8 mouse cellular contexts compared by ENCODE assay signal in genomic region chr2:66440711-66441110, GRCm38 (mm10). TPM values are rescaled to one million over a fixed set of nuclear protein-coding genes. Genes with fewer than 3 reads are reported as not detected.
DNase-seq lines count a peak whose midpoint lies in the region; ATAC-seq lines count a peak whose summit lies in the region.
"Had no signal": no experiment of that assay in that cellular context is flagged by ENCODE, and none has a peak within 500 bp of the region (broad histone marks: within the 10 kb centered on the region; RNA-seq: fewer than 3 reads in every experiment).

Scn1a (minus strand) TSS chr2:66440840.

- peak; percentile 7 for DNase-seq in Muller cell, postnatal 12 days (ENCODE audit: inconsistent ontology term)
- DNase-seq in cerebellum, adult 11 months: peak; percentile 60
- DNase-seq in left cerebral cortex, adult 8-10 months (ENCODE audit: low spot score in 2 of 2): peak; percentile 21 to 27
- no peak for DNase-seq in thymus, postnatal 4 days
- DNase-seq in thymus, postnatal 0 days (ENCODE audit: low spot score): no peak

- H3K27me3 ChIP-seq in forebrain, embryonic 16.5 days (replicated peaks; ENCODE audit: control insufficient read depth, insufficient read depth, low read length): no peaks in the 10 kb centered on the region
- H3K27me3 ChIP-seq in neural tube, embryonic 15.5 days (replicated peaks): no peaks in the 10 kb centered on the region

- peak within 1 kb of the TSS; percentile 55 for H3K9ac ChIP-seq in forebrain, embryonic 16.5 days (replicated peaks; ENCODE audit: low read depth, low read length)
- H3K9ac ChIP-seq in neural tube, embryonic 15.5 days (replicated peaks): peak within 1 kb of the TSS; percentile 33

- peak within 1 kb of the TSS; percentile 43 for H3K4me3 ChIP-seq in forebrain, embryonic 16.5 days (replicated peaks; ENCODE audit: low read length)
- peak within 1 kb of the TSS; percentile 36 for H3K4me3 ChIP-seq in neural tube, embryonic 15.5 days (replicated peaks)

- H3K4me2 ChIP-seq in forebrain, embryonic 16.5 days (ENCODE audit: low read length): peak within 1 kb of the TSS; percentile 82
- H3K4me2 ChIP-seq in neural tube, embryonic 15.5 days: peak within 1 kb of the TSS; percentile 62

- H3K4me1 ChIP-seq in forebrain, embryonic 16.5 days (replicated peaks; ENCODE audit: control insufficient read depth, insufficient read depth, low read length): peaks cover 15% of the 10 kb centered on the region; the same call in 1 of the 2 replicates
- H3K4me1 ChIP-seq in neural tube, embryonic 15.5 days: peaks cover 15% of the 10 kb centered on the region

- no peaks in the 10 kb centered on the region for H3K36me3 ChIP-seq in forebrain, embryonic 16.5 days (ENCODE audit: control insufficient read depth, insufficient read depth)
- H3K36me3 ChIP-seq in neural tube, embryonic 15.5 days: no peaks in the 10 kb centered on the region

- H3K27ac ChIP-seq in forebrain, embryonic 16.5 days (ENCODE audit: low read length): no peak within 1 kb of the TSS
- H3K27ac ChIP-seq in neural tube, embryonic 15.5 days (replicated peaks): peak within 1 kb of the TSS; percentile 54; the same call in 1 of the 2 replicates
- H3K27ac ChIP-seq: macrophage had no signal

- H3K9me3 ChIP-seq in forebrain, embryonic 16.5 days (ENCODE audit: control insufficient read depth, low read length): no peaks in the 10 kb centered on the region
- no peaks in the 10 kb centered on the region for H3K9me3 ChIP-seq in neural tube, embryonic 15.5 days (replicated peaks)

- WGBS in forebrain, embryonic 16.5 days: 14% methylated on average over 7 of the region's 7 CpGs
- WGBS in neural tube, embryonic 15.5 days: 5% methylated on average over 7 of the region's 7 CpGs

- no peak; the same call in 1 of the 2 replicates for ATAC-seq in forebrain, embryonic 16.5 days
- peak; percentile 55; the same call in 1 of the 2 replicates for ATAC-seq in neural tube, embryonic 15.5 days (ENCODE audit: low FRiP score)

RNA-seq across cellular contexts. Expression of gene Scn1a, which starts in this region (rescaled TPM):
- 12.3 and 13.6 TPM in 2 replicates for polyA plus RNA-seq in forebrain, embryonic 16.5 days (2015; fragmentation: Nextera tagmentation; extraction: Ambion mirVana)
- 100 to 1,000 TPM; 108 to 135 (median 114) TPM for total RNA-seq in left cerebral cortex, adult 8-10 months (2022)
- 23.4 and 29.8 TPM in 2 replicates for polyA plus RNA-seq in neural tube, embryonic 15.5 days (2015; fragmentation: Nextera tagmentation; extraction: Ambion mirVana)
- polyA plus RNA-seq in thymus, postnatal 0 days (2015; fragmentation: Nextera tagmentation; extraction: Ambion mirVana): 0.41 and 0.57 TPM in 2 replicates
- polyA plus RNA-seq: macrophage had no signal

Comparison
In these comparisons a context has a peak if more than half of its experiments do, and no peak if none do; other contexts are left out.
1. DNase-seq: peak in Muller cell, postnatal 12 days (single experiment), cerebellum, adult 11 months (single experiment) and left cerebral cortex, adult 8-10 months (2 of 2); none in thymus, postnatal 4 days (single experiment) and thymus, postnatal 0 days (single experiment).